Comparison of ENCODE assay signal across 26 mouse cellular contexts in genomic region chr3:100861307-100862303, GRCm38 (mm10). TPM values are rescaled to one million over a fixed set of nuclear protein-coding genes. Genes with fewer than 3 reads are reported as not detected.
DNase-seq lines count a peak whose midpoint lies in the region; ATAC-seq lines count a peak whose summit lies in the region.
"Had no signal": no experiment of that assay in that cellular context is flagged by ENCODE, and none has a peak within 500 bp of the region (broad histone marks: within the 10 kb centered on the region; RNA-seq: fewer than 3 reads in every experiment).

No protein-coding gene starts in this region.

- peak; percentile 7 to 13 for DNase-seq in cerebellum, postnatal 10 days
- DNase-seq in cerebellum, adult 9-10 months, result no peak
- peak; percentile 60 for DNase-seq in retina, postnatal 1 day
- DNase-seq in layer of hippocampus, adult 11-12 months (ENCODE audit: low spot score), result no peak
- DNase-seq in left cerebral cortex, postnatal 25 days (ENCODE audit: low spot score in 2 of 2), result no peak
- DNase-seq: adrenal gland, postnatal 14 days; cerebellum, adult 11 months; cerebellum, postnatal 25 days; embryo, embryonic 11 days; heart, adult 18-20 months; heart, postnatal 4 days; kidney, postnatal 4 days; liver, embryonic 13.5 days; thymus, postnatal 14 days had no signal

- no peak overlapping the region for H3K4me3 ChIP-seq in hindbrain, embryonic 15.5 days
- no peak overlapping the region for H3K4me3 ChIP-seq in hindbrain, embryonic 12.5 days
- H3K4me3 ChIP-seq in hindbrain, embryonic 16.5 days (ENCODE audit: low read length), result no peak overlapping the region
- H3K4me3 ChIP-seq: embryonic facial prominence, embryonic 15.5 days; limb, embryonic 13.5 days; liver, embryonic 13.5 days; lung, embryonic 15.5 days; midbrain, embryonic 12.5 days had no signal

- no peaks in the 10 kb centered on the region for H3K36me3 ChIP-seq in hindbrain, embryonic 15.5 days
- H3K36me3 ChIP-seq in hindbrain, embryonic 12.5 days, result no peaks in the 10 kb centered on the region
- no peaks in the 10 kb centered on the region for H3K36me3 ChIP-seq in hindbrain, embryonic 16.5 days (ENCODE audit: control insufficient read depth, insufficient read depth, low read length)
- H3K36me3 ChIP-seq: embryonic facial prominence, embryonic 15.5 days; G1E; limb, embryonic 13.5 days; liver, embryonic 13.5 days; lung, embryonic 15.5 days; midbrain, embryonic 12.5 days had no signal

- no peaks in the 10 kb centered on the region for H3K27me3 ChIP-seq in hindbrain, embryonic 15.5 days
- H3K27me3 ChIP-seq in hindbrain, embryonic 12.5 days, result no peaks in the 10 kb centered on the region
- H3K27me3 ChIP-seq in hindbrain, embryonic 16.5 days (replicated peaks; ENCODE audit: control insufficient read depth, insufficient read depth, low read length), result no peaks in the 10 kb centered on the region
- H3K27me3 ChIP-seq: embryonic facial prominence, embryonic 15.5 days; limb, embryonic 13.5 days; liver, embryonic 13.5 days; lung, embryonic 15.5 days; midbrain, embryonic 12.5 days had no signal

- H3K27ac ChIP-seq in hindbrain, embryonic 15.5 days (replicated peaks), result no peak overlapping the region
- no peak overlapping the region for H3K27ac ChIP-seq in hindbrain, embryonic 12.5 days
- H3K27ac ChIP-seq in hindbrain, embryonic 16.5 days (ENCODE audit: low read depth, low read length), result peak overlapping the region; percentile 44; the same call in 1 of the 2 replicates
- H3K27ac ChIP-seq: embryonic facial prominence, embryonic 15.5 days; limb, embryonic 13.5 days; liver, embryonic 13.5 days; lung, embryonic 15.5 days; macrophage; midbrain, embryonic 12.5 days had no signal

- H3K4me2 ChIP-seq in hindbrain, embryonic 15.5 days, result peak overlapping the region; percentile 19; the same call in 1 of the 2 replicates
- no peak overlapping the region for H3K4me2 ChIP-seq in hindbrain, embryonic 12.5 days (replicated peaks)
- H3K4me2 ChIP-seq in hindbrain, embryonic 16.5 days (ENCODE audit: low read length), result peak overlapping the region; percentile 24
- H3K4me2 ChIP-seq: embryonic facial prominence, embryonic 15.5 days; limb, embryonic 13.5 days; liver, embryonic 13.5 days; lung, embryonic 15.5 days; midbrain, embryonic 12.5 days had no signal

- 53% methylated on average over 23 of the region's 23 CpGs for WGBS in hindbrain, embryonic 15.5 days
- 67% methylated on average over 23 of the region's 23 CpGs for WGBS in hindbrain, embryonic 12.5 days
- 57% methylated on average over 23 of the region's 23 CpGs for WGBS in hindbrain, embryonic 16.5 days

- H3K4me1 ChIP-seq in hindbrain, embryonic 15.5 days (replicated peaks), result 0 out of 2 replicates have a peak, but pooled peaks cover 6% of the 10 kb centered on the region
- H3K4me1 ChIP-seq in hindbrain, embryonic 12.5 days, result no peaks in the 10 kb centered on the region
- H3K4me1 ChIP-seq in hindbrain, embryonic 16.5 days (ENCODE audit: control insufficient read depth, insufficient read depth, low read depth, low read length), result peaks cover 4% of the 10 kb centered on the region; the same call in 1 of the 2 replicates
- H3K4me1 ChIP-seq: liver, embryonic 13.5 days; midbrain, embryonic 12.5 days had no signal

- intact Hi-C loops in left cerebral cortex, postnatal 25 days (cut with DNase I), result no loop called here

- peak; percentile 61 for ATAC-seq in hindbrain, embryonic 15.5 days (ENCODE audit: low FRiP score, low read depth)
- ATAC-seq in hindbrain, embryonic 12.5 days (ENCODE audit: low FRiP score), result no peak
- peak; percentile 74 for ATAC-seq in hindbrain, embryonic 16.5 days
- ATAC-seq: intestine, embryonic 16.5 days had no signal

- H3K9me3 ChIP-seq in hindbrain, embryonic 15.5 days, result no peaks in the 10 kb centered on the region
- H3K9me3 ChIP-seq in hindbrain, embryonic 12.5 days (replicated peaks), result no peaks in the 10 kb centered on the region; the same call in 1 of the 2 replicates
- H3K9me3 ChIP-seq in hindbrain, embryonic 16.5 days (ENCODE audit: control insufficient read depth, low read length), result no peaks in the 10 kb centered on the region
- H3K9me3 ChIP-seq: embryonic facial prominence, embryonic 15.5 days; G1E; liver, embryonic 13.5 days; lung, embryonic 15.5 days; midbrain, embryonic 12.5 days had no signal

- no peak overlapping the region for H3K9ac ChIP-seq in hindbrain, embryonic 15.5 days
- no peak overlapping the region for H3K9ac ChIP-seq in hindbrain, embryonic 12.5 days
- no peak overlapping the region for H3K9ac ChIP-seq in hindbrain, embryonic 16.5 days (ENCODE audit: low read depth, low read length)
- H3K9ac ChIP-seq: embryonic facial prominence, embryonic 15.5 days; limb, embryonic 13.5 days; liver, embryonic 13.5 days; lung, embryonic 15.5 days; midbrain, embryonic 12.5 days had no signal

RNA-seq across cellular contexts. Expression of gene Vtcn1, which starts 36.3 kb away (rescaled TPM):
- not detected in 2 replicates for polyA plus RNA-seq in hindbrain, embryonic 15.5 days (2015; fragmentation: Nextera tagmentation; extraction: Ambion mirVana)
- polyA plus RNA-seq in hindbrain, embryonic 12.5 days (2016; fragmentation: Nextera tagmentation; extraction: Ambion mirVana), result 0.15 TPM in 1 of 2 replicates, not detected in the other
- not detected in 2 replicates for polyA plus RNA-seq in hindbrain, embryonic 16.5 days (2015; fragmentation: Nextera tagmentation; extraction: Ambion mirVana)
- total RNA-seq in left cerebral cortex, postnatal 25 days (2021), result under 1 TPM; 0.16 to 0.34 TPM
- total RNA-seq: layer of hippocampus, postnatal 14 days; left cerebral cortex, postnatal 10 days had no signal
- polyA plus RNA-seq: G1E; liver, embryonic 13.5 days; macrophage had no signal

Comparison
In these comparisons a context has a peak if more than half of its experiments do, and no peak if none do; other contexts are left out.
1. DNase-seq: peak in cerebellum, postnatal 10 days (2 of 2) and retina, postnatal 1 day (single experiment); none in cerebellum, adult 9-10 months (single experiment), layer of hippocampus, adult 11-12 months (single experiment) and left cerebral cortex, postnatal 25 days (0 of 2).